8 mouse cellular contexts compared by ENCODE assay signal in the genomic region with DNA sequence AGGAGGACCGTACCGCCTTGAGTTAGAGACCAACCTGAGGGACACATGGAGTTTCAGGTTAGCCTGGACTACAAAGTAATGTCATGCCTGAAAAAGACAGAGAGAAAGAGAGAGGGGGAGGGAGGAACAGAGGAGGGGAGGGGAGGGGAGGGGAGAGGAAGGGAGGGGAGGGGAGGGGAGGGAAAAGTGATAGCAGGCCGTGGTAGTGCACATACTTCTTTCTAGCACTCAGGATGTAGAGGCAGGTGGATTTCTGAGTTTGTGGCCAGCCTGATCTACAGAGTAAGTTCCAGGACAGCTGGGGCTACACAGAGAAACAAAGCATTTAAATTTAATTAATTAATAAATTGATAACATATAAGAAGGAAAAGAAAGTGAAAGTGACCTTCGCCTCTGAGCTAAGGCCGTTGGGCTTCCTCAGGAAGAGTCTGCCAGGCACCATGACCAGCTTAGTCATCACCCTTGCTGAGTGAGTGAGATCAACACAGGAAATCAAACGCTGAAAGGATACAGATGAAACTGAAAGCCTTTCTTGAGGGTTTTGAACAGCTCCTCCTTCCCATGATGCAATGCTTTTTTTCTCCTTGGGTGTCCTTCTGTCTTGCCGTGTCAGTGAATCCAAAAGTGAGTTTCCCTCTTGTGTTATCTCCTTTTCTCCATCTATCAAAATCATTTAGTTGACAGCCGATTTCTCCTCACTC. TPM values are rescaled to one million over a fixed set of nuclear protein-coding genes. Genes with fewer than 3 reads are reported as not detected.
DNase-seq lines count a peak whose midpoint lies in the region; ATAC-seq and TF ChIP-seq lines count a peak whose summit lies in the region.

No protein-coding gene starts in this region.

- TF ChIP-seq CTCF in lung, adult 2 months (IDR thresholded peaks at IDR 0.05; ENCODE audit: insufficient read depth, low read length), result no peak
- no peak for TF ChIP-seq CTCF in bone marrow macrophage, adult 2 months (IDR thresholded peaks at IDR 0.05; ENCODE audit: low read depth, low read length)
- no peak for TF ChIP-seq CTCF in liver, embryonic 14.5 days (IDR thresholded peaks at IDR 0.05; ENCODE audit: low read depth)

- H3K36me3 ChIP-seq in liver, embryonic 14.5 days (replicated peaks; ENCODE audit: control insufficient read depth, insufficient read depth, low read depth), result no peaks in the 10 kb centered on the region
- no peaks in the 10 kb centered on the region for H3K36me3 ChIP-seq in hindbrain, embryonic 13.5 days
- H3K36me3 ChIP-seq in midbrain, embryonic 13.5 days, result no peaks in the 10 kb centered on the region

- H3K9me3 ChIP-seq in liver, embryonic 14.5 days (ENCODE audit: control insufficient read depth, low read length), result no peaks in the 10 kb centered on the region
- no peaks in the 10 kb centered on the region for H3K9me3 ChIP-seq in hindbrain, embryonic 13.5 days
- H3K9me3 ChIP-seq in midbrain, embryonic 13.5 days, result no peaks in the 10 kb centered on the region

- H3K9ac ChIP-seq in liver, embryonic 14.5 days (replicated peaks), result peak overlapping the region; percentile 46
- H3K9ac ChIP-seq in hindbrain, embryonic 13.5 days, result no peak overlapping the region
- H3K9ac ChIP-seq in midbrain, embryonic 13.5 days (replicated peaks), result no peak overlapping the region

- TF ChIP-seq EP300 in liver, embryonic 14.5 days (IDR thresholded peaks at IDR 0.05; ENCODE audit: low read depth), result no peak

- TF ChIP-seq POLR2A in lung, adult 2 months (IDR thresholded peaks at IDR 0.05; ENCODE audit: borderline replicate concordance, extremely low read depth, low read depth, low read length), result no peak
- TF ChIP-seq POLR2A in bone marrow macrophage, adult 2 months (IDR thresholded peaks at IDR 0.05; ENCODE audit: borderline replicate concordance, low read depth, low read length), result no peak

- no peak overlapping the region for H3K4me3 ChIP-seq in lung, adult 2 months (replicated peaks; ENCODE audit: extremely low read depth, low read depth, low read length)
- H3K4me3 ChIP-seq in bone marrow macrophage, adult 2 months (ENCODE audit: insufficient read depth, low read length), result peak overlapping the region; percentile 28; the same call in 1 of the 2 replicates
- H3K4me3 ChIP-seq in liver, embryonic 14.5 days (ENCODE audit: insufficient read depth in 1 of 2, low read depth in 2 of 2, low read length in 2 of 2), result peak overlapping the region; percentile 36 to 56
- no peak overlapping the region for H3K4me3 ChIP-seq in hindbrain, embryonic 13.5 days
- no peak overlapping the region for H3K4me3 ChIP-seq in midbrain, embryonic 13.5 days (replicated peaks)

- peak overlapping the region; percentile 46 for H3K4me2 ChIP-seq in liver, embryonic 14.5 days (ENCODE audit: low read depth)
- H3K4me2 ChIP-seq in hindbrain, embryonic 13.5 days, result no peak overlapping the region
- H3K4me2 ChIP-seq in midbrain, embryonic 13.5 days (replicated peaks), result no peak overlapping the region

- DNase-seq in lung, adult 18-20 months, result peak; percentile 32 to 39
- DNase-seq in lung, adult 2 months, result no peak
- DNase-seq in liver, embryonic 14.5 days (ENCODE audit: low read depth in 3 of 3, low spot score in 3 of 3), result no peak
- DNase-seq in thymus, postnatal 14 days, result peak; percentile 24
- DNase-seq in yolk sac, embryonic 10.5 days (ENCODE audit: low spot score), result no peak

- no peaks in the 10 kb centered on the region for H3K4me1 ChIP-seq in lung, adult 2 months (ENCODE audit: control insufficient read depth, insufficient read depth, low read length)
- peaks cover 10% of the 10 kb centered on the region for H3K4me1 ChIP-seq in bone marrow macrophage, adult 2 months (ENCODE audit: control insufficient read depth, insufficient read depth, low read length)
- peaks cover 0 to 6% of the 10 kb centered on the region in 2 experiments; a peak in 2 of 4 replicates for H3K4me1 ChIP-seq in liver, embryonic 14.5 days (replicated peaks; ENCODE audit: control insufficient read depth in 2 of 2, insufficient read depth in 2 of 2, low read length in 1 of 2)
- 0 out of 2 replicates have a peak, but pooled peaks cover 4% of the 10 kb centered on the region for H3K4me1 ChIP-seq in hindbrain, embryonic 13.5 days (replicated peaks)
- peaks cover 10% of the 10 kb centered on the region for H3K4me1 ChIP-seq in midbrain, embryonic 13.5 days (replicated peaks)

- WGBS in lung, adult 2 months, result 38% methylated on average over 8 of the region's 8 CpGs
- 24% methylated on average over 8 of the region's 8 CpGs for WGBS in liver, embryonic 14.5 days (ENCODE audit: insufficient replicate concordance)
- WGBS in hindbrain, embryonic 13.5 days, result 74% methylated on average over 8 of the region's 8 CpGs
- 82% methylated on average over 8 of the region's 8 CpGs for WGBS in midbrain, embryonic 13.5 days

- peaks cover 2% of the 10 kb centered on the region; the same call in 1 of the 2 replicates for H3K27me3 ChIP-seq in liver, embryonic 14.5 days (ENCODE audit: control insufficient read depth, insufficient read depth, low read length)
- 0 out of 2 replicates have a peak, but pooled peaks cover 9% of the 10 kb centered on the region for H3K27me3 ChIP-seq in hindbrain, embryonic 13.5 days
- no peaks in the 10 kb centered on the region for H3K27me3 ChIP-seq in midbrain, embryonic 13.5 days

- peak overlapping the region; percentile 44 for H3K27ac ChIP-seq in bone marrow macrophage, adult 2 months (ENCODE audit: insufficient read depth, low read depth, low read length)
- no peak overlapping the region for H3K27ac ChIP-seq in liver, embryonic 14.5 days
- no peak overlapping the region for H3K27ac ChIP-seq in hindbrain, embryonic 13.5 days
- H3K27ac ChIP-seq in midbrain, embryonic 13.5 days, result no peak overlapping the region

- peak; percentile 64 for ATAC-seq in liver, embryonic 14.5 days (ENCODE audit: insufficient read depth)
- ATAC-seq in hindbrain, embryonic 13.5 days (ENCODE audit: low FRiP score), result no peak
- ATAC-seq in midbrain, embryonic 13.5 days, result no peak

RNA-seq across cellular contexts. Expression of gene Utrn, which starts 5.6 kb away (rescaled TPM):
- 47.7 and 59.1 TPM in 2 replicates for polyA plus RNA-seq in lung, adult 2 months (2012; rRNA removed)
- 14.5 and 18.1 TPM in 2 replicates for polyA plus RNA-seq in bone marrow macrophage, adult 2 months (2012; ENCODE audit: insufficient read depth, insufficient read length, missing spikeins)
- 1.9 and 2.7 TPM in 2 replicates for polyA plus RNA-seq in liver, embryonic 14.5 days (2012; rRNA removed)
- polyA plus RNA-seq in liver, embryonic 14.5 days (2014; fragmentation: Nextera tagmentation; extraction: Ambion mirVana), result 4.4 and 6.0 TPM in 2 replicates
- 30.1 and 31.4 TPM in 2 replicates for polyA plus RNA-seq in hindbrain, embryonic 13.5 days (2015; fragmentation: Nextera tagmentation; extraction: Ambion mirVana)
- 21.9 and 23.6 TPM in 2 replicates for polyA plus RNA-seq in midbrain, embryonic 13.5 days (2015; fragmentation: Nextera tagmentation; extraction: Ambion mirVana)

Comparison
In these comparisons a context has a peak if more than half of its experiments do, and no peak if none do; other contexts are left out.
1. DNase-seq: peak in lung, adult 18-20 months (2 of 2) and thymus, postnatal 14 days (single experiment); none in lung, adult 2 months (single experiment), liver, embryonic 14.5 days (0 of 3) and yolk sac, embryonic 10.5 days (single experiment).
2. H3K4me3 ChIP-seq: peak in bone marrow macrophage, adult 2 months (single experiment) and liver, embryonic 14.5 days (2 of 2); none in lung, adult 2 months (single experiment), hindbrain, embryonic 13.5 days (single experiment) and midbrain, embryonic 13.5 days (single experiment).